Mouse (Mus musculus) hindbrain, embryonic 10.5 days (tissue): ENCODE results near the gene Akap5. TPM values are rescaled to one million over a fixed set of nuclear protein-coding genes. Genes with fewer than 3 reads are reported as not detected.
A peak's percentile ranks its signal among the peaks of the same experiment; 100 is the strongest.

Experiments
- DNase-seq: peaks from one replicate; pipeline ENCODE4 v3.0.0-alpha.2; 2017; ENCODE audit warnings: low spot score
- H3K27ac ChIP-seq: fragments of 300-500 bp; sonication (generic); 2 replicates; pipeline ENCODE4 v1.5.1; 2016; ENCODE audit warnings: mild to moderate bottlenecking, moderate library complexity
- H3K27me3 ChIP-seq: fragments of 300-500 bp; sonication (generic); 2 replicates; pipeline ENCODE4 v1.6.1; 2016; ENCODE audit warnings: mild to moderate bottlenecking; ENCODE audit not compliant: poor library complexity, insufficient read depth, severe bottlenecking
- H3K36me3 ChIP-seq: fragments of 300-500 bp; sonication (generic); 2 replicates; pipeline ENCODE4 v1.6.1; 2016; ENCODE audit warnings: mild to moderate bottlenecking, moderate library complexity
- H3K4me1 ChIP-seq: fragments of 300-500 bp; sonication (generic); replicated peaks from 2 replicates; pipeline ENCODE4 v1.6.1; 2016; ENCODE audit warnings: mild to moderate bottlenecking
- H3K4me3 ChIP-seq: fragments of 300-500 bp; sonication (generic); 2 replicates; pipeline ENCODE4 v1.5.1; 2016; ENCODE audit warnings: mild to moderate bottlenecking, moderate library complexity
- H3K9me3 ChIP-seq: fragments of 300-500 bp; sonication (generic); 2 replicates; pipeline ENCODE4 v1.6.1; 2016; ENCODE audit warnings: mild to moderate bottlenecking, moderate library complexity
- WGBS: fragments of 180-500 bp; shearing (Covaris S2); methylation state at CpG from one replicate; pipeline ENCODE4 v1.1.7; 2016; 5-methylcytosine and 5-hydroxymethylcytosine counted together
- polyA plus RNA-seq: library from polyadenylated mRNA; unstranded; fragments of >200 nt; fragmentation: Nextera tagmentation; extraction: Ambion mirVana; gene quantifications from 2 replicates; pipeline ENCODE4 v1.2.1, GENCODE M21; 2016

Gene Akap5
- polyA plus RNA-seq, 1 experiment from 2014 or later, result 4.0 TPM

DNA sequence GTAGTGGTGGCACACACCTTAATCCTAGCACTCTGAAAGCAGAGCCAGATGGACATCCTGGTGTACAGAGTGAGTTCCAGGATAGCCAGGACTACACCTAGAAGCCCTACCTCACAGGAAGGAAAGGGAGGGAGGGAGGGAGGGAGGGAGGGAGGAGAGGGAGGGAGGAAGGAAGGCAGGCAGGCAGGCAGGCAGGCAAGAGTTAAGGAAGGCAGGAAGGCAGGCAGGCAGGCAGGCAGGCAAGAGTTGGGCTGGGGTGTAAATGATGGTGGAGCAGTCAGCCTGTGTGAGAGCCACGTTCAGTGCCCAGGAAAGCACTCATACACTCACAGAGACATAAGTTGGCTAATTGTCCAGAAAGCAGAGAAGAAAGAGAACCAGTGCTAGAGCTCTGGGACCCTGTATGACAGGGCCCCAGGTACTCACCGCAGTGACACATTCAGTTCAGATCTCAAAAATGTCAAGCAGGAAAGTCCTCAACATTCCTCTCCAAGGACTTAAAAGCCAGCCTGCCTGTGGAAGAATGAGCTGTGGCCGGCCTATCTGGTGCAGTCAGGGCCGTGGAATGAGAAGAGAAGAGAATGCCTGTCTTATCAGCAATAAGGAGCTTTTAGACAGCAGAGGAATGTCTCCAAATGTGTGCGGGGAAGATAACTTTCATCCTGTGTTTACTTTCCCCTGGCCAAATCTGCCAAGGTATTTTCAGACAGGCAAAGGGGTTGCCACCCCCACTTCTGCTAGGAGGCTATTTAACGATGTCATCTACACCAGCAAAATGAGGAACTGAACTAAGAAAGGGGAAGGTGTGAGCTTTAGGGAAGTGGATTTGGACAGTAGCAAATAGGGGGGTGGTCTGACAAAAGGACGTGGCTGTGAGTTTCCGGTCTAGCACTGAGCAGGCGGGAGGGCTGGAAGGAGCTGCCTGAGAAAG, 6.1 kb upstream of the Akap5 start:
- peaks cover 3% of the 10 kb centered on the region; the same call in 1 of the 2 replicates for H3K4me1 ChIP-seq
- H3K27ac ChIP-seq, result peak overlapping the region; percentile 53; the same call in 1 of the 2 replicates
- peaks cover 66% of the 10 kb centered on the region for H3K36me3 ChIP-seq
- H3K27me3 ChIP-seq, result no peaks in the 10 kb centered on the region
- no peak overlapping the region for H3K4me3 ChIP-seq
- WGBS, result 77% methylated on average over 9 of the region's 9 CpGs
- H3K9me3 ChIP-seq, result no peaks in the 10 kb centered on the region
- DNase-seq, result no peak

DNA sequence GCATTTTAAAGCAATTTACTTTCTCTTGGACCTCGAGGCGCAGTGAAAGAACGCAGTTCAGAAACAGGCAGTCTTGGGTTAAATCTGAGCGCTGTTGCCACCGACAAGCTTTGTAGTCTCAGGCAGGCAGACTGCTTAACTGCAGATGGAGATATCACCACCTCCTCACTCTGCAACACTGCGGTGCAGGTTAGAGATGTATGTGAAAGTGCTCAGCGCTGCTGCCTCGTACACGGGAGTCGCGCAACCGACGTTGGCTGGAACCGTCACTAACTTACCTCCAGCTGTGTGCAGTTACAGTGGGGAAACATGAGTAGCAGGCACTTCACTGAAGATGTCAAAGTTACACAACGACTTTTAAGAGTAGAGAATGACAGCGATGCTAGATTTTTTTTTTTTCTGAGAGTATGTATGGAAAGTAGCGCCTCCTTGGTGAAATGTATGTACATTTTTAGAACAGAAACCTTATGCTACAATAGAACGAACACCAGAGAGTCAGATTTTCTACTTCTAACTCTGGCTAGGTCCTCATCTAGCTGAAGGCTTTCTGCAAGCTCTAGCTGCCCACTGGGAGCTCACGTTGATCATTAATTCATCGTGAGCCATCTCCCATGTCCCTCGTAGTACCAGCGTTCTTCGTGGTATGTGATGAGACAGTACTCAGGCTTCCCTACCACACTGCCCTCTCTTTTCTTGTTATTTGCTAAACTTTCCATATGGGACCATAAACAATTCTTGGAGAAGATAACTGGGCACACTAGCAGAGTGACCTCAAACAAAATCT, 1.9 kb downstream of the Akap5 start:
- H3K4me1 ChIP-seq, result peaks cover 16% of the 10 kb centered on the region
- no peak for DNase-seq
- WGBS, result 92% methylated on average over 23 of the region's 23 CpGs

DNA sequence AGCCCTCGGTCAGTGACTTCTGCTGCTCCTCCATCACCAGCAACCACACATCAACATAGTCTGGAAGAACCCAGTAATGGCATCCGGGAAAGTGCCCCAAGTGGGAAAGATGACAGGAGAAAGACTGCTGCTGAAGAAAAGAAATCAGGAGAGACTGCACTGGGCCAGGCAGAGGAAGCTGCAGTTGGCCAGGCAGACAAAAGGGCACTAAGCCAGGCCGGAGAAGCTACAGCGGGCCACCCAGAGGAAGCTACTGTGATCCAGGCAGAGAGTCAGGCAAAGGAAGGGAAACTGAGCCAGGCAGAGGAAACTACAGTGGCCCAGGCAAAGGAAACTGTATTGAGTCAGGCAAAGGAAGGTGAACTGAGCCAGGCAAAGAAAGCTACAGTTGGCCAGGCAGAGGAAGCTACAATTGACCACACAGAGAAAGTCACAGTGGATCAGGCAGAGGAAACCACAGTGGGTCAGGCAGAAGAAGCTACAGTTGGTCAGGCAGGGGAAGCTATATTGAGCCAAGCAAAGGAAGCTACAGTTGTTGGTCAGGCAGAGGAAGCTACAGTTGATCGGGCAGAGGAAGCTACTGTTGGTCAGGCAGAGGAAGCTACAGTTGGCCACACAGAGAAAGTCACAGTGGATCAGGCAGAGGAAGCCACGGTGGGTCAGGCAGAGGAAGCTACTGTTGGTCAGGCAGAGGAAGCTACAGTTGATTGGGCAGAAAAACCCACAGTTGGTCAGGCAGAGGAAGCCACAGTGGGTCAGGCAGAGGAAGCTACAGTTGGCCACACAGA, 4.1 kb downstream of the Akap5 start:
- H3K4me1 ChIP-seq, result peaks cover 16% of the 10 kb centered on the region
- H3K36me3 ChIP-seq, result peaks cover 22% of the 10 kb centered on the region
- H3K4me3 ChIP-seq, result no peak overlapping the region
- WGBS, result 90% methylated on average over 6 of the region's 6 CpGs
- no peaks in the 10 kb centered on the region for H3K9me3 ChIP-seq
- peaks cover 14% of the 10 kb centered on the region for H3K27me3 ChIP-seq
- DNase-seq, result no peak
- H3K27ac ChIP-seq, result no peak overlapping the region

More for the DNA sequence above, 1.9 kb downstream of the Akap5 start:
- Histone ChIP-seq H3K36me3 (peaks cover 23% of the 10 kb centered on the region), H3K27ac (no peak overlapping the region), H3K27me3 (peaks cover 14% of the 10 kb centered on the region), H3K9me3 (no peaks in the 10 kb centered on the region), H3K4me3 (no peak overlapping the region)

DNA sequence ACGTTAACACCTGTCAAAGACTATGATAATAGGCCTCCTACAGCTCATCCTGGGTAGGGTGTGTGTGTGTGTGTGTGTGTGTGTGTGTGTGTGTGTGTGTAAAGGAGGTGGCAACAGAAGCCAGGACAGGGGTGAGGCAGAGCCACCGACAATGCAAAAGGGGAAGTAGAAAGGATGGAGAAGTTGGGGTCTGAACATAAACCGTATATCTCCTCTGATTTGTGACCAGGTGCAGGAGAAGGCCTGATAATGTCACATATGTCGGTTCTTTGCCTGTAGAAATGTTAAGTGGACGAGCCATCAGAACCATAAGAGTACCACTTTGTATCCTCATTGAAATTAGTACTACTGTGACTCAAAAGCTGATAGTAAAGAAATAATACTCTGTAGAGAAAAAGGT, 9.0 kb downstream of the Akap5 start:
- H3K27ac ChIP-seq, result no peak overlapping the region
- H3K27me3 ChIP-seq, result no peaks in the 10 kb centered on the region
- no peaks in the 10 kb centered on the region for H3K4me1 ChIP-seq
- no peak overlapping the region for H3K4me3 ChIP-seq
- 93% methylated on average over 5 of the region's 5 CpGs for WGBS
- peaks cover 11% of the 10 kb centered on the region for H3K36me3 ChIP-seq
- no peaks in the 10 kb centered on the region for H3K9me3 ChIP-seq
- no peak for DNase-seq

DNA sequence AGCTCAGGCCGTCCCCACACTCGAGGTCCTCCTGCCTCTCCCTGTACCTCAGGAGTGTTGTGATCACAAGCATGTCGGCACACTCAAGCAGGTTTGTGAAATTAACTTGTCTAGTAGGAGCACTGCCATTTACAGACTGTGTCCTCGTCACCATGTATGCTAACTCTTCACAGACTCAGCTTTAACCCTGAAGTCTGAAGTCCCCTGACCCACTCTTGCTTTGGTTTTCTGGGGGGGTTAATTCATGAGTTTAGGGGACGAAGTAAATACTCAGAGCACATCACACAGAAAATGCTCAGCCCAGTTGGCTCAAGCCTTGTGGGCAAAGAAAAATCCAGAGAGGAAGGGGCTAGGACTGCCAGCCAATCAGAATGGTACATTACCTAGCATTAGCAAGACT, 10.9 kb downstream of the Akap5 start:
- H3K27me3 ChIP-seq, result no peaks in the 10 kb centered on the region
- H3K36me3 ChIP-seq, result 0 out of 2 replicates have a peak, but pooled peaks cover 6% of the 10 kb centered on the region
- H3K9me3 ChIP-seq, result no peaks in the 10 kb centered on the region
- H3K4me1 ChIP-seq, result no peaks in the 10 kb centered on the region
- no peak overlapping the region for H3K27ac ChIP-seq
- DNase-seq, result no peak
- H3K4me3 ChIP-seq, result no peak overlapping the region
- WGBS, result 86% methylated on average over 5 of the region's 5 CpGs

DNA sequence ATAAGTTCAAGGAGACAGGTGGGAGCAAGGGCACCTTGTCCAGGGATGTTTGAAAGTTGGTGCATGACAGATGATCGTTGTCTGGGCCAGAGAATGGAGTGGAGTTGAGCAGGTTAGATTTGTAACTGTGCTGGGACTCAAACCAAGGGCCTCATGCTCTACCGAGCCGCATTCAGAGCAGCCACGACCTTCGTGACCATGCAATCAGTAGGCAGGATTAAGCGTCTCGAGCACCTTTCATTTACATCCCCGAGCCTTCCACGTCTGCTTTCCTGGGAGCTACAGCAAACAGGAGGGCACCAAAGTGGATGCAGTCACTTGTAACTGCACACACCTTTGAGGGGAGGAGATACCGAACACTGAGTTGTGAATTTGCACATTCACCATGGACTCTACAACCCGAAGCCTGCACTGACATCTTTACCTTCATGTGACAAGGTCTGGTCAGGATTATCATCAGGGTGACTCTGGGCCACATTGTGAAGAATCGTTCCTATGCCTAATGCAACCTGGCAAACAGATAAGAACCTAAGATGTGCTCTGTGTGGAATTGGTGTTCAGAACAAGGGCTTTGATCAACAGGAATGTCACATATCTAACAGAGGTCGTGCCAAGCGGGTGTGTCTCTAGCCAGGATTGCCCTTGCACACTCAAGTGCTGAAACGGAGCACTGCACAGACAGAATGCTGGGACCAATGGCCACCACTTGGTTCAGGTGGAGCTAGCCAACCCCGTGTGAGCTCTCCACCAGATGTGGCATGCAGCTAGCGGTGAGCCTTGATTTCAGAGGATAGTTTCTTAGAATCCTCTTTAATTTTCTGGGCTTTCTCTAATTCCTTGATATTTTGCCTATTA, 11.6 kb downstream of the Akap5 start:
- WGBS, result 86% methylated on average over 17 of the region's 17 CpGs
- H3K27me3 ChIP-seq, result no peaks in the 10 kb centered on the region

DNA sequence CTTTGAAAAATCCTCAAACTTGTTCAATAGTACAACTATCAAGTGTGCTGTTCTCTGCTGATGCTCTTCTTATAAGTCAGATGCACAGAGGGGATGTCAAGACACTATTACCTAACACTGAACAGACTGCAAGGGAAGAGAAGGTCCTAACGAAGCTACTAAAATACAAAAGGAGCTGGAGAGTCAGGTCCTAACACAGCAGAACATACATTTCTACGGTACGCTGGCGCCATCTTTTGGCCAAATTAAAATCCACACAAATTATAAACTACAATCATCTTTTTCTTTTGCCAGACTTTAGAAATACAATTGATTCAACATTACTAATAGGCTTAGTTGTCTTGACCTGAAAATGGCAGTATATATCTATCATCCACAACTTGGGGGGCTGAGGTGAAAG, 16.4 kb downstream of the Akap5 start:
- DNase-seq, result peak; percentile 18
- 13% methylated on average over 4 of the region's 4 CpGs for WGBS

More for the DNA sequence above, 11.6 kb downstream of the Akap5 start:
- no peaks in the 10 kb centered on the region for H3K9me3 ChIP-seq
- no peak overlapping the region for H3K27ac ChIP-seq
- DNase-seq, result no peak
- H3K4me1 ChIP-seq, result no peaks in the 10 kb centered on the region
- no peaks in the 10 kb centered on the region for H3K36me3 ChIP-seq
- no peak overlapping the region for H3K4me3 ChIP-seq

DNA sequence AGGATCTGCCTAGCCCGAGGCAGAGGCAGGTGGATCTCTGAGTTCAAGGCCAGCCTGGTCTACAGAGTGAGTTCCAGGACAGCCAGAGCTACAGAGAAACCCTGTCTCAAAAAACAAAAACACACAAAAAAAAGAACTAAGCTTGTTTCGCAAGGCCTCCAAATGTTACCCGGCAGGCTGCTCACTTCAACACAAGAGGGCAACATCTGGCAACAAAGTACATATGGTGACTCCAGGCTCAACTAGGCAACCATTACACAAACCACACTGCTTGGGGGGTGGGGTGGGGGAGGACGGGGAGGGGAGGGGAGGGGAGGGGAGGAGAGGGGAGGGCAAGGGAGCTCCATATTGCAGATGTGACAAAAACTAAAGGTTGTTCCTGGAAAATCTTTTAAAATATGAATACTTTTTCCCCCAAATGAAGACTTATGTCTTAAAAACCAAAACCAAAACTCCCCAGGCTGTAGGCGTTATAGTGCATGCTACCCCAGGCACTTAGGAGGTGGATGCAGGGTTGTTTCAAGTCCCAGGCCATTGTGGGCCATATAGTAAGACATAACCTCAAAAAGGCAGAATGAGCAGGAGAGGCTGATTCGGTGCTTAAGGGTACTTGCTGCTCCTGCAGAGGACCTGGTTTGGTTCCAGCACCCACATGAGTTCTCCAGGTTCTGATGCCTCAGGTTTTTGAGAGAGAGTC, 21.2 kb downstream of the Akap5 start:
- H3K27me3 ChIP-seq, result no peaks in the 10 kb centered on the region
- peaks cover 56% of the 10 kb centered on the region for H3K36me3 ChIP-seq
- WGBS, result 80% methylated on average over 6 of the region's 6 CpGs
- no peak overlapping the region for H3K27ac ChIP-seq
- DNase-seq, result no peak
- no peak overlapping the region for H3K4me3 ChIP-seq
- H3K4me1 ChIP-seq, result no peaks in the 10 kb centered on the region
- no peaks in the 10 kb centered on the region for H3K9me3 ChIP-seq

More for the DNA sequence above, 16.4 kb downstream of the Akap5 start:
- no peaks in the 10 kb centered on the region for H3K4me1 ChIP-seq
- H3K9me3 ChIP-seq, result no peaks in the 10 kb centered on the region
- peaks cover 18% of the 10 kb centered on the region for H3K36me3 ChIP-seq
- H3K27ac ChIP-seq, result no peak overlapping the region
- no peak overlapping the region for H3K4me3 ChIP-seq
- no peaks in the 10 kb centered on the region for H3K27me3 ChIP-seq

DNA sequence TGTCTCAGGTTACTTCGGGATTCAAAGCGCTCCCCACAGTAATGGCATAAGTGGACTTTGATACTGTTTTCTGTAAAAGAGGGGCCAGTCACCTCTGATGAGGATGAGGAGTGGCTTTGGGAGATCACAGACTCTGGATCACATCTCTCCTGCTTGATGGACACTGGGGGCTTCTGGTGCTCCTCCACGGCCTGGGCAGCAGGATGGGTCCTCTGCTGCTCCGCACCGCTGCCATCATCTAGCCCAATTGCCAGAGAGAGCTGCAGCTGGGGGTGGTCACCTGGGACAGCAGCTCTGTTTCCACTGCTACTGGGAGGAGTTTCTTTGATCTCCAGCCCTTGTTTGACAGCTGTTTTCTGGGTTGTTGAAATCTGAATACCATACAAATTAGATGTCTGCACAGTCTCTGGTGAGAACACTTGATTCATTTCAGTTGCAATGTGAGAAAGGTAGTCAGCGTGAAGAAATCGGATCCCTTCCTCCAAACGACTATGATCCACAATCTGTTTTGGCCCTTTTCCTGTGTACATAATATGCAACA, 25.1 kb downstream of the Akap5 start:
- Histone ChIP-seq H3K4me1 (no peaks in the 10 kb centered on the region), H3K36me3 (peaks cover 72% of the 10 kb centered on the region), H3K27me3 (no peaks in the 10 kb centered on the region), H3K9me3 (no peaks in the 10 kb centered on the region), H3K4me3 (no peak overlapping the region), H3K27ac (no peak overlapping the region)
- no peak for DNase-seq
- WGBS, result 77% methylated on average over 8 of the region's 8 CpGs

DNA sequence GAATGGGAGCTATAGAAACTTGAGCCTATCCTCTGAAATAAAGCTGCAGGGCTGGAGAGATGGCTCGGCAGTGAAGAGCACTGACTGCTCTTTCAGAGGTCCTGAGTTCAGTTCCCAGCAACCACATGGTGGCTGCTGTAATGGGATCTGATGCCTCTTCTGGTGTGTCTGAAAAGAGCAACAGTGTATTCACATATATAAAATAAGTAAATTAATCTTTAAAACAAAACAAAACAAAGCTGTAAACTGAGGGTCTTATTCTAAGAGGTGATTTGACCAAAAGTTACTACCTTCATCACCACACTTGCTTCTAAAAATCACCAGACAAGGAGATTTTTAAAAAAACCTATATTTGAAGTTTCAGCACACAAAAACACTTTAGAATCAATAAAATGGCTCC, 36.2 kb downstream of the Akap5 start:
- Histone ChIP-seq H3K9me3 (no peaks in the 10 kb centered on the region), H3K27ac (no peak overlapping the region), H3K4me1 (peaks cover 3% of the 10 kb centered on the region; the same call in 1 of the 2 replicates), H3K27me3 (no peaks in the 10 kb centered on the region), H3K36me3 (peaks cover 26% of the 10 kb centered on the region), H3K4me3 (no peak overlapping the region)
- 48% methylated on average over 1 of the region's 1 CpGs for WGBS
- DNase-seq, result no peak
